Mouse (Mus musculus): ENCODE data around the gene Defb43.
A peak's percentile ranks its signal among the peaks of the same experiment; 100 is the strongest.

Defb43 gene

DNA sequence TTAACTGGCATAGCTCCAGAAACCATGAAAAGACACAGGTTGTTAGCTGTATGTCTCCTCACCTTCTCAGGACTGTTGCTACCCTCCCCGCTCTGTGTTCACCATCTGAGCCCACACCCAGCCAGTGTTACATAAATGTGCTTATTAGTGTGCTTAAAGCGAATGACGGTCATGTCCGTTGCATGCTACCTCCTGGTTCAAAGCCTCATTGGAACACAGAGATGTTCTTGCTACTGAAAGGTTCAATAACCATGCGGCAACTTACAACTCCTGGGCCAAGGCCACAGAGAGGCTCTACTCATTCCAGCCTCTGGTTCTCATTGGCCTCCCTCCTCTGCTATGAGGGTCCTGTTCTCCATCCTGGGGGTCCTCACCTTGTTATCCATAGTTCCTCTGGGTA lies at the start of gene Defb43:
TSS of gene Defb43 (plus strand) at position 301 of the 400 bp plus-strand sequence.
- no peak for DNase-seq (ENCODE audit: low read depth, low spot score)

DNA sequence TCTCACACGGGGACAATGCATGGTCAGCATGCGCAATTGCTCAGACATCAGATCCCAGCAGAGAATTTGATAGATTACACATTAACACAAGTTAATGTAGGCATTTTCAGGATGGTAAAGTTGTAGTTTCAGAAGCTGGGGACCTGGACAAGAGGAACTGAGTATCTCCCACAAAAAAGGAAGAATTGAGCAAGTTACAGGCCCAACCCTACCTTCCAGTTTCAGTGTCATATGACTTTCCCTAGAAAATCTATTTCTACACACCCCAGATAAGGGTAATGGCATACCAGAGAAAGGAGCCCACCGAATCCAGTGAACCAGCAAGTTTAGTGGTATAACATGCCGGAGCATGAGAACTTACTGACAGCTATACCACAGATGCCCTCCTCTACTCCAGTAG lies 47.9 kb upstream of the Defb43 start:
- DNase-seq (ENCODE audit: low read depth, low spot score): no peak

DNA sequence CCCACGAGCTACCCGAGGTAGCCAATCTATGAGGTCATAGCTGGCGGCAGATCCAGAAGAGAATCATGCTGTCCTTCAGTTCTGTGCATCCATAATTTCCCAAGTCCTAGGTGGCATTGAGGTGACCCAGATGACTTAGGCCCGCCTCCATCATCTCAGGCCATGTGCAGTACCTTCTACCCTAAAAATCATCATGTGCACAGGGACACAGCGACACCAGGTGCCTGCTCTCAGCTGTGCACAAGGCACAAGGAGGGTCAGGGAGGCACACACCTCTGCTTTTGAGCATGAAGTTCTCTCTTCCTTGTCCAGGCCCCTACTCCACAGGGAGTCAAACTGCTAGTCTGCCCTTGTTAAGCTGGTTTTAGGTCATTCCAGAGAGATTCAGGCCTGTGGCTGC lies 46.2 kb upstream of the Defb43 start:
- peak; percentile 55 for DNase-seq (ENCODE audit: low read depth, low spot score)

DNA sequence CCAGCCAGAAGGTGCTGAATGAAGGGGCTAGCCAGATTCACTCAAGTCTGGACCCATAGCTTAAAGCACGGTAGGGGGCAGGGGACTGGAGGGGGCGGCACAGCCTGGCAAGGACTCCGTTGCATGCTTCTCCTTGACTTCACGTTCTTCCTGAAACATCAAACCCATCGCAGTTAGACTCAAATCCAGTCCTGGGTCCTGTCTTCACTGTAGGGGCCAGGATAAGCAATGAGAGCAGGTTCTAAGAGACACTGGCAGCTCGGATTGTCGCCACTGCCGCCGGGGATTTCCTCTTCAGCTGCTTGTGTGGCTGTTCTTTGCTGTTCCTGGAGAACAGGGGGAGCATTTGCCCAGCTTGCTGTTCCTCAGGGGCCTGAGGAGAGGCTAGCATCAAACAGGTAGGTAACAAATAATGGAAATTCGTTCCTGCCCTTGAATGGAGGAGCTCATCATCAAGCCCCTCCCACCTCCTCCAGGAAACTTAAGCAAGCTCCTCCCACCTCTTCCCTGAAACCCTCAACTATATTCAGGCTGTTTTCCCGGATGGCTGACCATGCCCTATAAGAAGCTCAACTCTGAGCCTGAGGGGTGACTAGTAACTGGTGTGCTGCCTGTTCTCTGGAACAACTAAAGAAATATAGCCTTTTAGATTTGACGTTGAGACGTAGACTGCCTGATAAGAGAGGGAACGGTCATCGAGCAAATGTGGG lies 45.6 kb upstream of the Defb43 start:
- DNase-seq (ENCODE audit: low read depth, low spot score): peak; percentile 33

DNA sequence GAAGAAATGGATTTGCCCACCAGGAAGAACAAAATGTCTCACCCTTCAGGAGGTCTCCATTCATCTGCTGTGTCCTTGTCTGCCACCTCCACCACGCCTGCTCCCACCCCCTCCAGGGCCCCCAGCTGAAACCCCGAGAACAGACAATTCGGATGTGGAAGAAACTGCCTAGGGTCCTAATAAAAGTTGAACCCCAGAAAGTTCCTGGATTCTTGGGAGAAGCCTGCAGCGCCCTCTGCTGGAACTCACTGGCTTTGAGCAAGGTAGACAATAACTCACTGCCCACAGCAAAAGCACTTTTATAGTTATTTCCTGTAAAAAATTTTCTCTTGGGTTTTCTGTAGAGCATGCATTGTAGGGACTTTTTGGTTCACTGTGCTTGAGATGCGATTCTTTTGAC lies 36.5 kb upstream of the Defb43 start:
- DNase-seq (ENCODE audit: low read depth, low spot score): peak; percentile 63

DNA sequence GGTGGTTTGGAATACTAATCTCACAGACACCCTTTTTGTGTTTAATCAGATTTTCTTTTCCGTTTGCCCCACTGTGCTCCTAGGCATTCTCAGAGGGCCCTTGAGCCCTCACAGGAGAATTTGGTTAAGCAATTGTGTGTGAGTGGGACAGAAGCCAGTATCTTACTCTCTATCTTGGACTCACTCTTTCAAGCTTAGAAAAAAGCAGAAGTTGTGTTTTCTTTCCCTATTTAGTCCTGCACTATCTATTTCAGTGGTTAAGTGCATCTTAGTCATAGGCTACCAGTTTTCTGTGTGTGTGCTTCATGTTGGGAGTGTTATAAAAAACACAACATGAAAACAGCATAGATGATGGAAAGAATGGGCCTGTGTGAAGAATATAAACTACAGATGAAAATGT lies 31.8 kb upstream of the Defb43 start:
- no peak for DNase-seq (ENCODE audit: low read depth, low spot score)

DNA sequence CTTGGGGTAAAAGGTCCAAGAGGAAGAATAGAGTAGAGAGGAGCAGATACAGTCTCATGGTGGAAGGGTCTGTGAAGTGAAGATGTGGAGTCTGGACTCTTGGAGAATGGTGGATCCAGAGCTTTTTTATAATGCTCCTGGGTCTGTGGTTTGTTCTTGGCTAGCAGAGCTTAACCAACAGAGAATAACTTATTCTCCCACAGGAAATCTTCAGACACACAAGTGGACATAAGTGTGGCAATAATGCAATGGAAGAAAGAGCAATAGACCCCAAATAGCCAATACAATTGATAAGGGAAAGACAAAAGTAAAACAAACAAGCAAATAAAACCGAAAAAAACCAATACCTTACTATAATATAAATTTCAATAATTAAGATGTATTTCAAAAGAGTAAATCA lies 27.2 kb upstream of the Defb43 start, which contains the start of gene Defb48:
TSS of gene Defb48 (minus strand) at position 101 of the 400 bp plus-strand sequence.
- no peak for DNase-seq (ENCODE audit: low read depth, low spot score)

DNA sequence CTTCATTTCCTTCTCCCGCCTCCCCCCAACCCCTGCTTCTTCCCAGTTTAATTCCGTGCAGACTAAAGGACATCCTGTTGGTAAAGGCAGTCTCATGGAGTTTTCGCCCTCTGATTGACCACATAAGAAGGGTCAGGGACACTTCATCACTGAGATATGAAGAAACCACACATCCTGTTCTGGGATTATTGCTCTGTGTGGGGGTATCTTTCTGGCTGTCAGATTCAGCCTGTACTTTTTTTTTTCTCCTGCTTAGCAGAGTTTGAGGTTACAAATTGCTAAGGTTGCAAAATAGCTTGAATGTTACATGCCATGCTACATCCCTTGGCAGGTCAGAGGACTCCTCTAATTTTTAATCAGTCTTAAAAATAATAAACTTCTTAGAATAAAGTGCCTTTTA lies 20.3 kb upstream of the Defb43 start:
- DNase-seq (ENCODE audit: low read depth, low spot score): no peak

DNA sequence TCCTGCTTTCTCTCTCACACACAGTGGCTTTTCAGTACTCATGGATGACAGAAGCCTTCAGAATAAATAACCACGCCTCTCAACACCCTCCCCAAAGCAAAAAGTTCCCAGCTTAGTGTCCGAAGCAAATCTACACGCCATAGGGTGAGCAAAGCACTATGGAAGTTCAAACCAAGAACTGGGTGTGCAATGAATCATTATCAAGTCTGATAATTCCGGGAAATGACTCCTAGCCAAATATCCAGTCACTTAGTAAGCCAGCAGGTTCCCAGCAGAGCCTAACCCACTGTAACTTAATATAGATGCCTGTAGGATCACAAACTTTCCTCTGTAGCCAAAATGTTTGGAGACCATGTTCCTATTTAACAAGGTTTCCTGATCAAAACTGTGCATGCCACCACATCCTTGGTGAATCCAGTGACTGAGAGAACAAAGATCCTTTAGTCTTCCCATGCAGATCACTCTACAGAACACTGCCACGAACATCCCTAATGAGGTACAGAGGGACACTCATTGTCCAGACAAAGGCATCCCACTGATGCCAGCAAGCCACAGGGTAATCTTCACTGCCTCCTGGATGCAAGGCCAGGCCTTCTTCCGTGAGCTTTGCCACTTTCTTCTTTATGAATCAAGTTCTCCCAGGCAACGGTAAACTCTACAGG lies 19.6 kb upstream of the Defb43 start:
- DNase-seq (ENCODE audit: low read depth, low spot score): peak; percentile 59

DNA sequence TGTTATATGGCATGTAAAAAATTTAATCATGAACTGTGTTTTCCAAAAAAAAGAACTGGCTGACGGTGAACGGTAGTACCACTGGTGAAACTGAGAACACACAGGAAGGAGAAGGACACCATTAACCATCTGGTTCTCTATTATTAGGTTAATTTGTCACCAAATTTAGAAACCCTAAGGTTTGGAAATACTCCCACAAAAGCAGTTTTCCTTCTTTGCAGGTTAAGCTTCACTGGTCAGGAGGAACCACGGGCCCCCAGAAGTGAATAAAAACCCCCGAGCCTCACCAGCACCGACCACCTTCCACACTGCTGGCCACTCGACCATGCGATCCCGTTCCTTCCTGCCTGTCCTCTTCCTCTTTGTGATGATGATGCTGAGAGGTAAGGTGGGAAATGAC lies 13.8 kb upstream of the Defb43 start, which contains the start of gene Defb47:
TSS of gene Defb47 (plus strand) at position 301 of the 400 bp plus-strand sequence.
- no peak for DNase-seq (ENCODE audit: low read depth, low spot score)

DNA sequence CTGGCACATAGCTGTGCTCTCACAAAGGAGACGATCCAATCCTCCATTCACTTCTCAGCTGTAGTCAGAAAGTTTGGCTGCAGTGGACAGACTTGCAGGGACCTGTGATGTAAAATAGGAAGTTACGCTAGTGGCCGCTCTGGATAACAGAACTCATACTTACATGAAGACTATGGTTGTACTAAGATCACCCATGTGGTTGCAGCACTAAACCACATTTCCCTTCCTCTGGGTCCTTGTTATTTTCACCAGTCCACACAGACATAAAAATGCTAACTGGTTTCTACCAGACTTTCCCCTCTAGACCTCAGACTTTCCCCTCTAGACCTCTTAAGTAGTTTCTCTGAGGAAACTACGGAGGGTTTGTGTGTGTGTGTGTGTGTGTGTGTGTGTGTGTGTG lies 12.6 kb upstream of the Defb43 start:
- no peak for DNase-seq (ENCODE audit: low read depth, low spot score)

DNA sequence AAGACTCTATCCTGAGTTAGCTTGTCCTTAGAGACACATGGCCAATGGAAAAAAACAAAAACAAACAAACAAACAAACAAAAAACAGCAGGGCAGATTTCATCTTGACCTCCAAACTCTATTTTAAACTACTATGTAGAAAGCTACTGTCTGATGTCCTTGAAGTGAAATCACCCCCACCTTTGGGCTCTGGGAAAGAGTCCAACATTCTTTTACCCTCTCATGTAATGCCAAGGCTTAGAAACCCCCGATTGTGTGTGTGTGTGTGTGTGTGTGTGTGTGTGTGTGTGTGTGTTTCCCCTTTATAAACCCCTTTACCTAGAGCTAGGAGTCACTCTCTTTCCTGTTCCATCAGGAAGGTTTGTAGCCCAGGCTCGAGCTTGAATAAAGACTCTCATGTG lies 9.0 kb upstream of the Defb43 start:
- no peak for DNase-seq (ENCODE audit: low read depth, low spot score)

DNA sequence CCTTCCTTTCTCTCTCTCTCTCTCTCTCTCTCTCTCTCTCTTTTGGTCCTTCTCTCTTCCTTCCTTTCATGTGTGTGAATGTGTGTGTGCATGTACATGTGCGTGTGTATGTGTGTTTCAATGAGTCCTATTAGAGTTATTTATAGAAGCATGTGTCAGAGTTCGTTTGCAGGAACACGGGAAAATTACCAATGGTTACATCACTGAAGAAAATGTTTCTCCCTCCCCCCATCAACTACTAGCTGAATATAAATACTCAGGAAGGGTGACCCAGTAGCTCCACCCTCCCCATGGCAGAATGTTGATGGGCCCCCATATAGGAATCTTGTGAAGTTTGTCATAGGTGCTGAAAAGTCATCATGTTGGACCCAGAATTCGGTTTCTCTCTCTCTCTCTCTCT lies 1.5 kb downstream of the Defb43 start:
- no peak for DNase-seq (ENCODE audit: low read depth, low spot score)

DNA sequence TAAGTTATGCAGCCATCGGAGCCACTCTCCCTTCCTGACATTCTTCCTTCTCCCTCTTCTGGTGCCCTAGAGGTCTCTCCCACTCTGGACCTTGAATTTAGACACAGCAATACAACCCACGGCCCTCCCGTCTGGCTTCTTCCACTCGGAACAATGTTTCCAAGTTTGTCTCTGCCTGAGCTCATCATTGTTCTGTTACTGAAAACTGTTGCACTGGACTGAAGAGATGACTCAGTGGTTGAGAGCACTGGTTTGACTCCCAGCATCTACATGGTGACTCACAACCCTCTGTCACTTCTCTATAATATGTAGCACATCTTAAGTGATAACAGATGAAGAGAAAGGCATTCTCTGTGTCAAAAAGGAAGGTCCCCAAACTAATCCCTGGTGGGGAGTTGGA lies 3.1 kb downstream of the Defb43 start:
- DNase-seq (ENCODE audit: low read depth, low spot score): peak; percentile 67

DNA sequence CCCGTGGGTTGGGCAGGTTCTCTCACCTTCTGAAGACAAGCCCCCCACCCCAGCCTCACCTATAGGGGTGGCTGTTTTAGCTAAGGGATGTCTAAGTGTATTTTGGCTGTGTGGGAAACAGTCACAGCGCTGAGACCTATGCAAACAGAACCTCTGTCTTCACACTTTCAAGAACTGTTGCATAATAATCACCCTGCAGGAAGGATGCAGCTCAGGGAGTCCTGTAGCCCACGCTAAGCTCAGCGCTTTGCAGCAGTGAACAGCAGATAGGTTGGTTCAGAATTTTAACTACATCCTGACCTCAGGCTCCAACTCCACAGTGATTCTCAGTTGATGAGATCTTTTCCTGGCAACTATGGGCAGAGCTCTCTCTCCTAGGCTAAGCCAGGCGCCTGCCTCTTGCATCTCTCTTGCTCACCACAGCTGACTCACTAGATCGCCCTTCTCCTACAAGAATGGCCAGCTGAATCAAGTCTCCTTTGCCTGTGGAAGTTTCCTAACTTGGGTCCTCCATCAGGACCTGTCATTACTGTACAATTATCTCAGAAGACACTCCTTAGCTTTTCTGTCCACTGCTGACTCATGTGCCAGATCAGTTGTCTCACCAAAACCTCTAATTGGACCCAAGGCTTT lies 9.1 kb downstream of the Defb43 start:
- peak; percentile 71 for DNase-seq (ENCODE audit: low read depth, low spot score)

DNA sequence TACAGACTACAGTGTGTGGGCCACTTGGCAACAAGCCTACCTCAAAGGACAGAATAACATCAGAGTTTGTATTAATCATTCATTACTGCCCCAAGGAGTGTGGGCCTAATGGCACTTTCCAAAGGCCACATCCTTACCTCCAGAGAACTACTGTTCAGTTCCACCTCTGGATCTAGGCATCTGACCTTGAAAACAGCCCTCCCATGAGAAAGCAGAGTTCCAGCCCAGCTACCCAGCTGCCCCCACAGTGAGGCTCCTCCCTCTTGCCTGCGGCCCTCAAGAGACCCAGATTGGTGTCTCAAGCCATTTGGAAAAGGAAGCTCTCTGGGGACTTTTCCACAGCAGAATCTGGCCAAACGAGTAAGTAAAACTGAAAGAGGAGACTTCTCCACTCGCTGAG lies 35.1 kb downstream of the Defb43 start, which contains the start of gene Defb42:
TSS of gene Defb42 (plus strand) at position 301 of the 400 bp plus-strand sequence.
- DNase-seq (ENCODE audit: low read depth, low spot score): no peak

DNA sequence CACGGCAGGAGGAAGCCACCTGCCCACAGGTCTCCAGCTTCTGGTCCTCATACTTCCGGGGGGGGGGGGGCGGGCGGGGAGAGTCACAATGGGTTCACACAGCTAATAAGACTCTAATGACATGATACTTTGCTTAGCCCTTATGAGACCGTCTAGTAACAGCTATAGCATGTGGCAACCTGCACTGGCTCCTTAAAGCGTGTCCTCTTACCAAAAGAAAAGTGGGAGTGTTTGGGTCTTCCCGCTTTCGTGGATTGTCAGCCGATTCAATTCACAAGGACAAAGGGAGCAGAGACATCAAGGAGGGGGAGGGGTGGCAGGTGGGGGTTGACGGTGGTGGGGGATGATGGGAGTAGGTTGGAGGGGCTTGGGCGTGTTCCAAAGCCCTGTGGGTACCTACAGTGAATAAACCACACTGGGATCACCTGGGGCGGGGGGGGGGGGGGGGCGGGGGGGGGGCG lies 38.4 kb downstream of the Defb43 start, which contains the start of gene Defb30:
TSS of gene Defb30 (minus strand) at position 51 of the 461 bp plus-strand sequence.
- no peak for DNase-seq (ENCODE audit: low read depth, low spot score)

DNA sequence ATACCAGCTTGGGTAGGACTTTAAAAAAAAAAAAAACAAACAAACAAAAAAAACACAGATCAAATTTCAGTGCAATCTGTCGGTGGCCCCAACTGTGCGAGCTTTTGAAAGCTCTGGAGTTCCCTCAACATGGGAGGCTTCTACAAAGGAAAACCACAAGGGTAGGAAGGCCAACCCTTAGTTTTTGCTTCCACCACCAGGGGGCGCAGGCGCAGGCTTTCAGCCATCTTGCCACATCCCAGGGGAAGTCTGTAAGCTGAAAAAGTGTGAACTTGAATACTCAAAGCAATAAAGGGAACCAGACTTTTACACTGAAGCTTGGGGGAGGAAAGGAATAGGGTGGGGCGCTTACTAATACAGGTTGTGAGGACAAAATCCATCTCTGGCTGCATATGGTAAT lies 39.2 kb downstream of the Defb43 start:
- DNase-seq (ENCODE audit: low read depth, low spot score): peak; percentile 57

DNA sequence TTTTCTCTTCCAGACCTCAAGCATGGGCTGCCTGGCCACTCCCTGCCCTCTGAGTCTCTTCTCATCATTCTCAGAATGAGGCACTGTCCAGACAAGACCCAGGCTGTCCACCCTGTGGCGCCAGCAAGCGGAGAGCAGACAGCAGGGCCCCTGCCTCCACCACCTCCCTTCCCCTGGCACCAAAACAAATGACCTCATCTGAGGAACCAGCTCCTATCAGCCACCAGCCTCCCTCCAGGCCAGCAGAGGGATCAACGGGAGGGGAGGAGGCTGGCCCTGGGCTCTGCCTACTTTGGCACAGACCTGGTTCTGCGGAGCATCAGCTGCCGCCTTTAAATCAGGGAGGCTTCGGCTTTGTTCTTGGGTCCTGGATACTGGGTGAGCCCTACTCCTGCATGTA lies 43.2 kb downstream of the Defb43 start:
- peak; percentile 98 for DNase-seq (ENCODE audit: low read depth, low spot score)

DNA sequence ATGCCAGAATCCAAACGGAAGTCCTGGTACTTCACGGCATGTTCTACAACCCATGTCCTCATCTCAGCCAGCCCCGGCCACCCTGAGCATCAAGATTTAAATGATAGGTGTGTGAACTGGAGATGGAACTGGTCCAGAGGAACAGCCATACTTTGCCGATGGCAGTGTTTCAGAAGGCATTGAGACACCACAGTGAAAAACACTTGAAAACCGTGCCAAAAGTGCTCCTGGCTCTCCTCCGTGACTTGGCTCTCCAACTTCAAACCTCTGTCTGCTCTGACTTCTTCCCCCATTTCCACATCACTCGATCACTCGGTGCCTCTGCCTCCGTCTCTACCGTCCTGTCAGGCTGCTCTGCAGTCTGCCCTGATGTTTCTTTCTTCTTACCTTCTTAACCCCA lies 48.8 kb downstream of the Defb43 start:
- DNase-seq (ENCODE audit: low read depth, low spot score): no peak

DNA sequence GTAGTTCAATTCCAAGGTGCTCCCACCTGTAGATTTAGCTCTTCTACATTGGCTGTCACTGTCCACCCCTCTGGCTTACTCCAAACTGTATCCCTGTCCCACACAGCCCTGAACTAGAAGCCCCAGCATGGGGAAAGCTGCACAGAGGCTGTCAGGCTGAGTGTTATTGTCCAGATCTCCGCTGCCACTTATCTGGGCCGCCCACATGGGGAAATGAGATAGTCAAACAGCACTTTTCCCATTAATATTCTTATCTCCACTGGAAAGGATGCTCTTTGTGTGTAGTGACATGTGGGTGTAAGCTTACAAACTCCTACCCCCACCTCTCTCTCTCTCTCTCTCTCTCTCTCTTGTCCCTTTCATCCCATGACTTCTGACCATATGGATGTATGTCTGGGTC lies 50.6 kb downstream of the Defb43 start:
- DNase-seq (ENCODE audit: low read depth, low spot score): no peak

DNA sequence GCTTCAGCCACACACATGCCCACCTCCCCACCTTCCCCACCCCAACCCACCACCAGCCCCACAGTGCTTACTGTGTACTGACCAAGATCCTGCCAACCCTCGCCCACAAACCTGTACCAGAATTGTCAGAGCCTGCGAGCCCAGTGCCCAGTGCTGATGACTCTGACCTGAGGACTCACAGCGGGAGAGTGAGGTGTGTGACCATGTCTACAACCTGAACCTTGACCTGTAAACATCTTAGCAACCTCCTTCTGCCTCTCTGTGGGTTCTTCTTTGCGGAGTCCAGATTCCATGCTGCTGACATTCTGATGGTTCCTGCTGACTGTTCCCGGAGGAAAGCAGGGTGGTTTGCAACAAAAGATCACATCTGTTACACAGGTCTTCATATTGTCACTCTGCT lies 53.8 kb downstream of the Defb43 start:
- DNase-seq (ENCODE audit: low read depth, low spot score): no peak
